Mouse (Mus musculus) gastrocnemius, postnatal 36 days (tissue): ENCODE data around the gene Dnajc13. TPM values are rescaled to one million over a fixed set of nuclear protein-coding genes. Genes with fewer than 3 reads are reported as not detected.
A peak's percentile ranks its signal among the peaks of the same experiment; 100 is the strongest.

ENCODE experiments used
- DNase-seq, 2 experiments: peaks; one replicate each; pipeline ENCODE4 v3.0.0; 2022
- intact Hi-C: fragments of 180-260 bp; cut with DNase I; formaldehyde crosslinking; loops from one replicate; pipeline ENCODE4 v1.15.1; 2025
- total RNA-seq, 2 experiments: library from RNA; stranded (reverse); gene quantifications; 2 replicates each; pipeline ENCODE4 v1.2.3; 2021

Gene Dnajc13
- total RNA-seq, 2 experiments from 2014 or later, result 19.1 to 25.4 TPM

GRCm38 (mm10) chr9:104193327-104193726 lies 69.4 kb downstream of the Dnajc13 start:
- intact Hi-C loops, result no loop called here
- no peak for DNase-seq

DNA sequence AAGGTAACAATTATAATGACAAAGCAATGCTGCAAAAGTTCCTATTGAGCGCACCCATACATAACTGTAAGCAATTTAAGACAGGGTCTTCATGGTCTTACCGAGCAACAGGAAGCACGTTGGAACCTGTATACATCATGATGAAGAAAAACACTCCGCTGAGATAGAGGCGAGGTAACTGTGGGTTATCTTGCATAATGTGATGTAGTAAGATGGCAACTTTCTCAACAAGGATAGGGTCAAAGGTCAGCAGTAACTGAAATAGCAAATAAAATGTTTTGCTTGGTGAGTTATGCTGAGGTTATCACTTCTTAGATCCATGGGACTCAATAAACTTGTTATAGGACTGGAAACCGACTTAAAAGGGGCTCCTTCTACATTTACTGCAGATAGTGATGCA lies 70.2 kb downstream of the Dnajc13 start:
- no peak for DNase-seq

GRCm38 (mm10) chr9:104189657-104190056 lies 73.1 kb downstream of the Dnajc13 start:
- intact Hi-C loops, result no loop called here
- DNase-seq, result no peak

More for the DNA sequence above, 70.2 kb downstream of the Dnajc13 start:
- intact Hi-C loops, result no loop called here

DNA sequence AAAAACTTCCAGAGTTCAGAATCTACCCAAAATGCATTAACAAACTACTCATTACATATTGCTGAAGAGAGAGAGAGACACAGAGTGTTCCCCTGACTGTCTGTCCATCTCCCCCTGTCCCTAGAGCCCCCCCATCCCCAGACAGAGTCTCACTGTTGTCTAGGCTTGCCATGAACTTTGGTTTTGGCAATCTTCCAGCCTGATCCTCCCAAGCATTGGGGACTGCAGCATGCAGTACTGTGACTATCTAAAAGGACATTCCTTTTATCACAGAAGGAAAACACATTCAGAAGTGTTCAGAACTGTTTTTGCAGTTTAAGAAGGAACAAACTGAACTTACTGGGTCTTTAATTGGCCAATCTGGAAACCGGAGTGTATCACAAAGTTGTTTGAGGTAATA lies 74.0 kb downstream of the Dnajc13 start:
- intact Hi-C loops, result no loop called here
- no peak for DNase-seq

DNA sequence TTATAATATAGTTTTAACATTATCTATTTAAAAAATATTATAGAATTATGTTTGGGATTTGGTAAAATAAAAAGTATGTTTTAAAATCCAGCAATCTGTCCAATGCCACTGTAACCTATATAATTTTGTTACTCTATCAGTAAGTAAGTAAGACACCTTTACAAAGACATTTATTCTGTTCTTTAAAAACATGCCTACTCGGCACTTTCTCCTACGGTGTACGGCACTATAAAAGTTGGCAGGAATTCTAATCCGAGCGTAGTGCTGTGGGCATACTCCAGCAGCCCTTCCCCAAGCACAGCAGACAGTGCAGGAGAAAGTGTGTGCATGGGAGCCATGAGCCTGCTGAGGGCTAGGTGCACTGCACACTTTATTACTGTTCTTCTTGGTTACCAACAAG lies 75.7 kb downstream of the Dnajc13 start:
- intact Hi-C loops, result no loop called here
- no peak for DNase-seq

- no peak for DNase-seq
Measured at GRCm38 (mm10) chr9:104183181-104183580, 79.5 kb downstream of the Dnajc13 start.

GRCm38 (mm10) chr9:104182328-104182727 lies 80.4 kb downstream of the Dnajc13 start:
- intact Hi-C loops, result no loop called here
- no peak for DNase-seq

More at GRCm38 (mm10) chr9:104183181-104183580, 79.5 kb downstream of the Dnajc13 start:
- intact Hi-C loops, result no loop called here

- intact Hi-C loops, result no loop called here
- DNase-seq, result no peak
Measured at GRCm38 (mm10) chr9:104181626-104182025, 81.1 kb downstream of the Dnajc13 start.

DNA sequence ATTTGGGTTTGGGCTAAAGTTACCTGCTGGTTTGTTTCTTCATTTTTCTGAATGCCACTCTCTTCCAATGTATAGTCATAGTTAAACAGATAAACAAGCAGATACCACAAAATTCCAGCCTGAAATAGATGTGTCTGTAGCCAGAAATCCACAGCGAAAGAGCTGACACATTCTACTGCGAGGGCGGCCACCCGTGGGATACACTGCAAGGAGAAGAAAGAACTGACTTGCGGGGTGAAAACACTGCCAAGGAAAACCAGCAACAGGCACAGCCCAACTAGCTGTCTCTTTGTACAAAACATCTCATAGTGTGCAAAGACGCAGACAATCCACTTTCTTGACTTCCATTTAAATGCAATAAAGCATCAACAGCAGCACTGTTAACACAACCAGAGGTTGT lies 82.7 kb downstream of the Dnajc13 start:
- intact Hi-C loops, result no loop called here
- no peak for DNase-seq

GRCm38 (mm10) chr9:104172342-104172741 lies 90.4 kb downstream of the Dnajc13 start:
- no peak for DNase-seq
- intact Hi-C loops, result no loop called here

- intact Hi-C loops, result no loop called here
- no peak for DNase-seq
Measured at GRCm38 (mm10) chr9:104171651-104172050, 91.1 kb downstream of the Dnajc13 start.

- intact Hi-C loops, result no loop called here
- DNase-seq, result no peak
Measured at GRCm38 (mm10) chr9:104169986-104170385, 92.7 kb downstream of the Dnajc13 start.

DNA sequence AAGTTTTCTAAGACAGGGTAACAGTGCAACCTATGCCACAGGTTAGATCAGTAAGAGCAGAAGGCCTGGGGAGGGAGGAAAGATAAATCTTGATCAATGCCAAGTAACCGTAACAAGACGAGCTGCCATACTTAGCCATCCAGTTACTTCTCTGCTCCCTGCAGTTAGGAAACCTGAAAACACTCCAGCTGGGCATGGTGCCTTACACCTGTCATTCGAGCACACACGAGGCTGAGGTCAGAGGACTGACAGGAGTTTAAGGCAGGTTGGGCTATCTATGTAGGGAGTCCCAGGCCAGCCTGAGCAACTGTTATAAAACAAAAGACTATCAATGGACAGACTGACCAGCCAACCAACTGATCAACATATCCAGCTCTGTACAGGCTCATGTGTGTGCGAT lies 96.8 kb downstream of the Dnajc13 start:
- intact Hi-C loops, result no loop called here
- DNase-seq, result peak; percentile 22 to 37

GRCm38 (mm10) chr9:104164194-104164593 lies 98.5 kb downstream of the Dnajc13 start:
- DNase-seq, result no peak
- intact Hi-C loops, result loop anchor here (5.0 kb wide), 1 partner anchor 87 kb away; no protein-coding TSS in a partner anchor

DNA sequence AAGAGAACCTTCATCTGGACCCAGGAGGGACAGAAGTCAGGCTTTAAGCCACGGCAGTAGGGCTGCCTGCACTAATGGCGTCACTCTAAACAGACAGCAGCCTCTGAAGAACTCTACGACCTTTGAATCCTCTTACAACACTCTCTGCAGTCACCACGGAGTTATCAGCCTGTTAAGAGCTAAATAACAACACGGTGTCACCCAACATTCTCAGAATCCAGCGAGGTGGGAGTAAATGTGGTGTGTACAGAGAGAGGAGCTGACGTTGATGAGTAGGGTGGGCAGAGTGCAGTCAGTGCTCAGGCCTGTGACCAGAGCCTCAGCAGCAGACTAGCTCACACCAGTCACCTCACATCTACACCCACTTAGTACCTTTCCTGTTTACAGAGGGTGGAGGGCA lies 101.6 kb downstream of the Dnajc13 start:
- DNase-seq, result no peak
- intact Hi-C loops, result loop anchor here (5.0 kb wide), 1 partner anchor 84 kb away; no protein-coding TSS in a partner anchor

- no peak for DNase-seq
- intact Hi-C loops, result no loop called here
Measured at GRCm38 (mm10) chr9:104157291-104157690, 105.4 kb downstream of the Dnajc13 start.

DNA sequence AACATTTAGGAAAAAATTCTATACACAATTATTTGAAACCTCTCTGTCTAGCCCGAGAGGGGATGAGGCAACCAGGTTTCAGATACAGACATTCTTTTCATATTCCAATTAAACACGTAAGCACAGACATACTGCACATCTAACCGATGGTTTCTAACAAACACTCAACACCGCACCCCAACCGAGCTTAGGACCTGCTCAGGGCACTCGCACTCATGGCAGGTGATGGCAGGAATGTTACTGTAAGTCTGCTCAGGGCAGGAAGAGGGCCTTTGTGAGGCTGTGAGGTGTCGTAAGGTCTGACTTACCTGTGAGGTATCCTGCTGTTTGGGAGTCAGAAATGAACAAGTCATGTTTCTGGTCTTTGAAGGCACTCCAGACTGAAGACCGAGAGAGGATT lies 106.2 kb downstream of the Dnajc13 start:
- DNase-seq, result no peak
- intact Hi-C loops, result no loop called here

- no peak for DNase-seq
- intact Hi-C loops, result no loop called here
Measured at GRCm38 (mm10) chr9:104155100-104155715, 107.5 kb downstream of the Dnajc13 start.

DNA sequence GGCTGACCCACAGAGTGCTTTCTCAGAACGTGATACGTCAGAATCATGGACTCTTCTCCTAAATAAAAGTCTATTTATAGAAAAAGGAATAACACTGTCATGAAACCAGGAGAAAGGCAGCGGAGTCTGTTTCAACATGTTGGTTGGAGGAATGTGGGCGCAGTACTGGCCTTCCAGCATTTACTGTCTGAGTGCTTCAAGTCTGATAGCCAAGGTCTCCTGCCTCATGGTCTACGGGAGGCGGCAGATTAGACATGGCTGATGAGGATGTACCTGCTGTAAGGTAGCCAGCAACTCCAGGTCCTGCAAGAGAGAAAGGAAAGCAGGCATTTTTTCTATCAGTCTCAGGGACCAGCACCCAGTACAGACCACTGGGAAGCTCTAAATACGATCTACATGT lies 110.6 kb downstream of the Dnajc13 start:
- DNase-seq, result no peak
- intact Hi-C loops, result no loop called here

DNA sequence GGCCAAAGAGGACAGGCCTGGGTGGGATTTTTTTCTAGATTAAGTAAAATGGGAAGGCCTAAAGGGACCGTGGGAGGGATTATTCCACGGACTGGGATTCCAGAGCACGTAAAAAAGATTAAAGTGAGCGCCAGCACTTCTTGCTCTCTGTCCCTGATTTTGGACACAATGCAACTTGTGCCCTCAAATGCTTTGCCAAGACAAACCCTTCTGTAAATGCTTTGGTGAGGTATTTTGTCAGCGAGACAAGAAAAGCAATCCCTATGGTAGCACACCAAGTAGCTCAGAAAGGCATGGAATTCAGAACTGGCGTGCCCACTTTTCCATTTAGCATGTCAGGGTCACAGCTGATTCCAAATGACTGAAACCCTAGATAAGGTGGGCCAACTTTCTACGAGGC lies 113.8 kb downstream of the Dnajc13 start:
- DNase-seq, result no peak
- intact Hi-C loops, result no loop called here

GRCm38 (mm10) chr9:104146683-104147082 lies 116.0 kb downstream of the Dnajc13 start:
- DNase-seq, result no peak
- intact Hi-C loops, result no loop called here

- no peak for DNase-seq
- intact Hi-C loops, result no loop called here
Measured at GRCm38 (mm10) chr9:104144314-104144996, 118.3 kb downstream of the Dnajc13 start.
